Mouse (Mus musculus) cerebellum, adult 2 months (tissue): ENCODE measurements around the gene Zfp36l1.

Source experiments
- CTCF ChIP-seq: fragments of 200-500 bp; IDR thresholded peaks from 2 replicates; pipeline ENCODE4 v1.5.1; 2011; ENCODE audit warnings: low read depth, mild to moderate bottlenecking, control low read depth, low read length, moderate library complexity, borderline replicate concordance; ENCODE audit not compliant: insufficient read depth
- POLR2A ChIP-seq: fragments of 200-500 bp; IDR thresholded peaks from 2 replicates; pipeline ENCODE4 v1.6.1; 2011; ENCODE audit warnings: low read length, control low read depth, borderline replicate concordance; ENCODE audit not compliant: insufficient read depth

DNA sequence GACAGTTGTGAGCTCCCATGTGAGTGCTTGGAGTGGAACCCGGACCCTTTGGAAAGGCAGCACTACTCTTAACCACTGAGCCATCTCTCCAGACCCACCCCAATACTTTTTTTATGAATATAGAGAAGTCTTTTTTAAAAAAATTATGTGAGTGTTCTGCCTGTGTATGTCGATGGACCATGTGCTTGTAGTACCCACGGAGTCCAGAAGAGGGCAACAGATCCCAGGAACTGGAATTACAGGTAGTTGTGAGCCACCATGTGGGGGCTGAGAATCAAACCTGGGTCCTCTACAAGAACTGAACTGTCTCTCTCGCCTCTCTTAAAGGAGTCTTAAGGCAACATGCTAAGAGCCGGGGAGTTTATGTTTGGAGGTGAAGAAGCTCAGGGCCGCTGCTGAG lies 39.0 kb upstream of the Zfp36l1 start:
- TF ChIP-seq CTCF (peak; percentile 19; the same call in 1 of the 2 replicates), POLR2A (no peak)
